Mouse (Mus musculus) liver, embryonic 16.5 days (tissue): ENCODE data around the gene Gfod1. TPM values are rescaled to one million over a fixed set of nuclear protein-coding genes. Genes with fewer than 3 reads are reported as not detected.

Experiments
- ATAC-seq: fragments of 200-750 bp; cut with Nextera tagmentation; 2 replicates; pipeline ENCODE4 v1.8.0; 2017; ENCODE audit warnings: low read depth, mild to moderate bottlenecking, moderate number of reproducible peaks, moderate library complexity
- H3K27ac ChIP-seq: fragments of 300-500 bp; sonication (generic); 2 replicates; pipeline ENCODE4 v1.5.1; 2014; ENCODE audit warnings: mild to moderate bottlenecking, low read length
- H3K27me3 ChIP-seq: fragments of 300-500 bp; sonication (generic); 2 replicates; pipeline ENCODE4 v1.6.1; 2014; ENCODE audit warnings: low read depth, low read length, mixed read lengths; ENCODE audit not compliant: control insufficient read depth, insufficient read depth
- H3K36me3 ChIP-seq: fragments of 300-500 bp; sonication (generic); 2 replicates; pipeline ENCODE4 v1.6.1; 2014; ENCODE audit warnings: mild to moderate bottlenecking; ENCODE audit not compliant: control insufficient read depth, insufficient read depth
- H3K4me1 ChIP-seq: fragments of 300-500 bp; sonication (generic); 2 replicates; pipeline ENCODE4 v1.6.1; 2014; ENCODE audit warnings: low read depth, low read length, mixed read lengths; ENCODE audit not compliant: control insufficient read depth
- H3K4me2 ChIP-seq: fragments of 300-500 bp; sonication (generic); 2 replicates; pipeline ENCODE4 v1.6.1; 2014; ENCODE audit warnings: low read depth, low read length, mixed read lengths
- H3K4me3 ChIP-seq: fragments of 300-500 bp; sonication (generic); 2 replicates; pipeline ENCODE4 v1.5.1; 2014; ENCODE audit warnings: low read depth, mild to moderate bottlenecking, low read length
- H3K9ac ChIP-seq: fragments of 300-500 bp; sonication (generic); 2 replicates; pipeline ENCODE4 v1.6.1; 2014; ENCODE audit warnings: low read depth, low read length
- H3K9me3 ChIP-seq: fragments of 300-500 bp; sonication (generic); replicated peaks from 2 replicates; pipeline ENCODE4 v1.6.1; 2016; ENCODE audit warnings: low read length; ENCODE audit not compliant: control insufficient read depth
- WGBS: fragments of 180-500 bp; shearing (Covaris S2); extraction: QIAGEN DNeasy Blood & Tissue Kit; methylation state at CpG from one replicate; pipeline ENCODE4 v1.1.7; 2014; ENCODE audit not compliant: insufficient replicate concordance; 5-methylcytosine and 5-hydroxymethylcytosine counted together
- polyA plus RNA-seq: library from polyadenylated mRNA; unstranded; fragments of >200 nt; fragmentation: Nextera tagmentation; extraction: Ambion mirVana; gene quantifications from 2 replicates; pipeline ENCODE4 v1.2.1, GENCODE M21; 2015

Gene Gfod1
- polyA plus RNA-seq, 1 experiment from 2014 or later: 0.59 TPM

DNA sequence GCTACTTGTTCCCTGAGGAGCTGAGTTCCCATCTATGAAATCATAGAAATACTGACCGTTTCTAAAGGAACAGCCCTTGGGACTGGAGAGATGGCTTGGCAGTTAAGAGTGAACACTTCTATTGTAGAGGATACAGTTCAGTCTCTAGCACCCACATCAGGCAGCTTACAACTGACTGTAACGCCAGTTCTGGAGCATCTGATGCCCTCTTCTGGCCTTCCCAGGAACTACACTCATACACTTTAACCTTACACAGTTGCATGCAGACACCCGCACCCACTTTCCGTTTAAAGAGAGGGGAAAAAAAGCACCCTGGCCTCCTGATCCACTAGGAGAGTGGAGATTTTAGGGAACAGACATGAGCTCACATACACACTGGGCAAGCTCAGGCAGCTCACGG lies 78.8 kb downstream of the Gfod1 start:
- Histone ChIP-seq H3K36me3 (no peaks in the 10 kb centered on the region; the same call in 1 of the 2 replicates), H3K9ac (no peak overlapping the region), H3K27ac (no peak overlapping the region), H3K4me3 (no peak overlapping the region), H3K4me2 (no peak overlapping the region), H3K27me3 (no peaks in the 10 kb centered on the region), H3K9me3 (no peaks in the 10 kb centered on the region), H3K4me1 (peaks cover 21% of the 10 kb centered on the region)
- WGBS: 83% methylated on average over 5 of the region's 5 CpGs
- no peak for ATAC-seq

- no peak overlapping the region for H3K4me2 ChIP-seq
- H3K36me3 ChIP-seq: no peaks in the 10 kb centered on the region; the same call in 1 of the 2 replicates
- H3K9me3 ChIP-seq: no peaks in the 10 kb centered on the region
- no peak overlapping the region for H3K27ac ChIP-seq
- no peak for ATAC-seq
- H3K4me1 ChIP-seq: peaks cover 11% of the 10 kb centered on the region
- H3K27me3 ChIP-seq: peaks cover 9% of the 10 kb centered on the region
- H3K9ac ChIP-seq: no peak overlapping the region
- H3K4me3 ChIP-seq: no peak overlapping the region
- 61% methylated on average over 1 of the region's 1 CpGs for WGBS
Observed at GRCm38 (mm10) chr13:43222084-43222483, 81.9 kb downstream of the Gfod1 start.

DNA sequence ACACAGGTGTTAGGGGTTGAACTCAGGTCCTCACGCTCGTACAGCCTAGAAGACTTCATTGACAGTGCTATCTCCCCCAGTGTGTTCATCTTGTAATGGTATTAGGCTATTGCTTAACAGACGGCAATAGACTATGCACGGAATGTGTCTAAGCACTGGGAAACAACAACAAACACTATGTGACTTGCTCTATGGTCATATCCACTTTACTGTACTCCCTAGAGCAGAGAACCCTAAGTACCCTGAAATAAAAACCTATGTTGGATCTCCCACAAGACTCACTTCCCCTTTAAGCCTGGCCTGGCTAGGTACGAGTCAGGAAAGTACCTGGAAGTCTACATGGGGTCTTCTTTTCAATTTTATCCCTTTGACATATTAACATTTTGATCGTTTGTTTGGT lies 82.7 kb downstream of the Gfod1 start:
- H3K4me2 ChIP-seq: no peak overlapping the region
- H3K27me3 ChIP-seq: peaks cover 10% of the 10 kb centered on the region
- WGBS: 65% methylated on average over 6 of the region's 6 CpGs
- no peaks in the 10 kb centered on the region for H3K9me3 ChIP-seq
- no peak for ATAC-seq
- H3K4me3 ChIP-seq: no peak overlapping the region
- H3K4me1 ChIP-seq: peaks cover 11% of the 10 kb centered on the region
- H3K9ac ChIP-seq: no peak overlapping the region
- no peaks in the 10 kb centered on the region; the same call in 1 of the 2 replicates for H3K36me3 ChIP-seq
- no peak overlapping the region for H3K27ac ChIP-seq

DNA sequence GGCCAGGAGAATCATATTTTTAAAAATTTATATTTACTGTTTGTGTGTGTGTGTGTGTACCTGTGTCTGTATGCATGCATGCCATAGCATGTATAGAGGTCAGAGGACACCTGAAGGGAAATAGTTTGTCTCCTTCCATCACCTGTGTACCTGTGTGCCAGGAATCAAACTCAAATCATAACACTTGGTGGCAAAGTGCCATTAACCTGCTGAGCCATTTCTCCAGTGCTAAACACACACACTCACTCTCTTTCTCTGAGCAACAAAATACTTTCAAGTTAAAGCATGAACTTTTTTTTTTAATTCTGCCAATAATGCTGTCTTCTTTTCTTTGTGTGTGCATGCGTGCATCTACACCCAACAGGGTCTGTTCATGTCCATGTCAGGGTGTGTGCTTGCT lies 83.3 kb downstream of the Gfod1 start:
- Histone ChIP-seq H3K9ac (no peak overlapping the region), H3K9me3 (no peaks in the 10 kb centered on the region), H3K4me3 (no peak overlapping the region), H3K4me1 (peaks cover 12% of the 10 kb centered on the region), H3K4me2 (no peak overlapping the region), H3K27me3 (peaks cover 16% of the 10 kb centered on the region), H3K36me3 (no peaks in the 10 kb centered on the region; the same call in 1 of the 2 replicates), H3K27ac (no peak overlapping the region)
- 85% methylated on average over 1 of the region's 1 CpGs for WGBS
- ATAC-seq: no peak

- peaks cover 20% of the 10 kb centered on the region for H3K4me1 ChIP-seq
- WGBS: 46% methylated on average over 4 of the region's 4 CpGs
- H3K4me3 ChIP-seq: no peak overlapping the region
- no peaks in the 10 kb centered on the region for H3K9me3 ChIP-seq
- H3K27me3 ChIP-seq: peaks cover 16% of the 10 kb centered on the region
- no peak overlapping the region for H3K4me2 ChIP-seq
- H3K36me3 ChIP-seq: no peaks in the 10 kb centered on the region
- H3K27ac ChIP-seq: 0 out of 2 replicates have a peak overlapping the region, but pooled peaks have one; percentile 9
- no peak overlapping the region for H3K9ac ChIP-seq
- no peak for ATAC-seq
Observed at GRCm38 (mm10) chr13:43218764-43219163, 85.2 kb downstream of the Gfod1 start.

DNA sequence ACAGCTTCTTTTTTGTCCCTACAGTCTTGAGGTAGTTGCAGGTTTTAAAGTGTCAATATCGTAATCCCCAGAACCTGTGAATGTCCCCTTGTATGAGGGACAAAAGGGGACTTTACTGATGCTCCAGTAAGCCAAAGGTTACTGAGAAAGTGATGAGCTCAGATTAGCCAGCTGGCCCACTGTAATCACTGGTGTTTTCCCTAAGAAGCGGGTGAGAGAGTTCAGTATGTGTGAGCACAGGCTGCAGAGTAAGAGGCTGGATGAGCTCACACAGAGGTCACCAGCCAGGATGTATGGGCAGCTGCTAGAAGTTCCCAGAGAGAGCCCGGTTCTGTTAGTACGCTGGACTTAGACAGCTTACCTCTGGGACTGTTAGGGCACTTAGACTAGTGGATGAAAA lies 85.7 kb downstream of the Gfod1 start:
- Histone ChIP-seq H3K27me3 (peaks cover 16% of the 10 kb centered on the region), H3K27ac (peak overlapping the region; percentile 9; the same call in 1 of the 2 replicates), H3K9me3 (no peaks in the 10 kb centered on the region), H3K36me3 (no peaks in the 10 kb centered on the region), H3K4me3 (no peak overlapping the region), H3K4me1 (peaks cover 20% of the 10 kb centered on the region), H3K9ac (no peak overlapping the region), H3K4me2 (no peak overlapping the region)
- ATAC-seq: no peak
- 53% methylated on average over 4 of the region's 4 CpGs for WGBS

GRCm38 (mm10) chr13:43217686-43218085 lies 86.3 kb downstream of the Gfod1 start:
- no peak overlapping the region for H3K9ac ChIP-seq

GRCm38 (mm10) chr13:43217059-43217458 lies 86.9 kb downstream of the Gfod1 start:
- H3K4me1 ChIP-seq: peaks cover 27% of the 10 kb centered on the region
- H3K9me3 ChIP-seq: no peaks in the 10 kb centered on the region
- no peaks in the 10 kb centered on the region for H3K36me3 ChIP-seq
- ATAC-seq: no peak
- H3K4me2 ChIP-seq: no peak overlapping the region
- H3K27me3 ChIP-seq: peaks cover 16% of the 10 kb centered on the region
- WGBS: 13% methylated on average over 8 of the region's 8 CpGs
- no peak overlapping the region for H3K9ac ChIP-seq
- H3K27ac ChIP-seq: 0 out of 2 replicates have a peak overlapping the region, but pooled peaks have one; percentile 43
- H3K4me3 ChIP-seq: no peak overlapping the region

More at GRCm38 (mm10) chr13:43217686-43218085, 86.3 kb downstream of the Gfod1 start:
- peaks cover 16% of the 10 kb centered on the region for H3K27me3 ChIP-seq
- no peak overlapping the region for H3K4me3 ChIP-seq
- H3K4me2 ChIP-seq: no peak overlapping the region
- 0 out of 2 replicates have a peak overlapping the region, but pooled peaks have one; percentile 43 for H3K27ac ChIP-seq
- WGBS: 27% methylated on average over 4 of the region's 4 CpGs
- no peak for ATAC-seq
- no peaks in the 10 kb centered on the region for H3K9me3 ChIP-seq
- H3K36me3 ChIP-seq: no peaks in the 10 kb centered on the region
- H3K4me1 ChIP-seq: peaks cover 21% of the 10 kb centered on the region

- 59% methylated on average over 9 of the region's 9 CpGs for WGBS
- Histone ChIP-seq H3K9ac (no peak overlapping the region), H3K27me3 (peaks cover 16% of the 10 kb centered on the region), H3K27ac (peak overlapping the region; percentile 40), H3K4me2 (no peak overlapping the region), H3K36me3 (no peaks in the 10 kb centered on the region), H3K4me3 (no peak overlapping the region), H3K4me1 (peaks cover 35% of the 10 kb centered on the region), H3K9me3 (no peaks in the 10 kb centered on the region)
- 0 out of 2 replicates have a peak, but pooled peaks have one; percentile 8 for ATAC-seq
Observed at GRCm38 (mm10) chr13:43215994-43216706, 87.8 kb downstream of the Gfod1 start.
